Mouse (Mus musculus) intestine, embryonic 14.5 days (tissue): ENCODE measurements around the gene Nck1. TPM values are rescaled to one million over a fixed set of nuclear protein-coding genes. Genes with fewer than 3 reads are reported as not detected.

Experiments used
- ATAC-seq: fragments of 200-750 bp; cut with Nextera tagmentation; replicated peaks from 2 replicates; pipeline ENCODE4 v1.8.0; 2017; ENCODE audit warnings: low read depth, moderate number of reproducible peaks, moderate TSS enrichment, moderate library complexity; ENCODE audit not compliant: low FRiP score, low TSS enrichment
- DNase-seq: peaks from one replicate; pipeline ENCODE4 v3.0.0-alpha.2; 2018; ENCODE audit warnings: low spot score
- H3K27ac ChIP-seq: fragments of 300-500 bp; sonication (generic); 2 replicates; pipeline ENCODE4 v1.5.1; 2014; ENCODE audit warnings: low read depth, mild to moderate bottlenecking, control low read depth
- H3K27me3 ChIP-seq: fragments of 300-500 bp; sonication (generic); replicated peaks from 2 replicates; pipeline ENCODE4 v1.6.1; 2014; ENCODE audit warnings: low read length, control low read depth; ENCODE audit not compliant: control insufficient read depth, insufficient read depth
- H3K36me3 ChIP-seq: fragments of 300-500 bp; sonication (generic); 2 replicates; pipeline ENCODE4 v1.6.1; 2014; ENCODE audit warnings: low read length, control low read depth; ENCODE audit not compliant: control insufficient read depth, insufficient read depth
- H3K4me1 ChIP-seq: fragments of 300-500 bp; sonication (generic); replicated peaks from 2 replicates; pipeline ENCODE4 v1.6.1; 2014; ENCODE audit warnings: low read length, control low read depth, mixed read lengths; ENCODE audit not compliant: control insufficient read depth, insufficient read depth
- H3K4me2 ChIP-seq: fragments of 300-500 bp; sonication (generic); 2 replicates; pipeline ENCODE4 v1.6.1; 2014; ENCODE audit warnings: low read length
- H3K4me3 ChIP-seq: fragments of 300-500 bp; sonication (generic); 2 replicates; pipeline ENCODE4 v1.5.1; 2014; ENCODE audit warnings: low read depth, low read length, control low read depth, mixed read lengths
- H3K9ac ChIP-seq: fragments of 300-500 bp; sonication (generic); 2 replicates; pipeline ENCODE4 v1.6.1; 2014; ENCODE audit warnings: mild to moderate bottlenecking, low read length
- H3K9me3 ChIP-seq: fragments of 300-500 bp; sonication (generic); 2 replicates; pipeline ENCODE4 v1.6.1; 2016; ENCODE audit warnings: low read length, control low read depth; ENCODE audit not compliant: control insufficient read depth
- WGBS: fragments of 180-500 bp; shearing (Covaris S2); extraction: QIAGEN DNeasy Blood & Tissue Kit; methylation state at CpG from one replicate; pipeline ENCODE4 v1.1.7; 2014; 5-methylcytosine and 5-hydroxymethylcytosine counted together
- polyA plus RNA-seq: library from polyadenylated mRNA; unstranded; fragments of >200 nt; fragmentation: Nextera tagmentation; extraction: Ambion mirVana; gene quantifications from 2 replicates; pipeline ENCODE4 v1.2.1, GENCODE M21; 2014

Nck1 gene
- polyA plus RNA-seq, 1 experiment from 2014 or later = 57.2 TPM

DNA sequence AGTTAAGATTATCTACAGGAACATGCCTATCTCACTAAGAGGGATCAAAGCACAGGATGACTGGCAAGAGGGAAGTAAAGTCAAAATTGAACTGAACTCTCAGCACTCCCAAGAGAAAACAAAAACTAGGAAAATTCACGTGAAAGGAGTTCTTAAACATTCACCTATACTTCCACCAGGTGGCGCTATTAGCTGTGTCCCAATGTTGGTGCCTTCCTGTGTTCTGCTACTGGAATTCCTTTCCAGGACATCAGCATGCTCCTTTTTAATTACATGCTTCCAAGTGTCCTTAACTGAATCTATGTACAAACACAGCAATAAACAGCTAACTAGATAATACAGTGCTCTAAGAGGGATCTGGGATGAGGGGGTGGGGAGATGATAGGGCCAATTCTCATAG lies 25.3 kb downstream of the Nck1 start:
- Histone ChIP-seq H3K4me1 (no peaks in the 10 kb centered on the region), H3K27me3 (no peaks in the 10 kb centered on the region), H3K9ac (no peak overlapping the region), H3K36me3 (no peaks in the 10 kb centered on the region), H3K9me3 (no peaks in the 10 kb centered on the region), H3K4me3 (no peak overlapping the region), H3K27ac (no peak overlapping the region), H3K4me2 (no peak overlapping the region)
- DNase-seq = no peak
- 5% methylated on average over 2 of the region's 2 CpGs for WGBS
- ATAC-seq = no peak

DNA sequence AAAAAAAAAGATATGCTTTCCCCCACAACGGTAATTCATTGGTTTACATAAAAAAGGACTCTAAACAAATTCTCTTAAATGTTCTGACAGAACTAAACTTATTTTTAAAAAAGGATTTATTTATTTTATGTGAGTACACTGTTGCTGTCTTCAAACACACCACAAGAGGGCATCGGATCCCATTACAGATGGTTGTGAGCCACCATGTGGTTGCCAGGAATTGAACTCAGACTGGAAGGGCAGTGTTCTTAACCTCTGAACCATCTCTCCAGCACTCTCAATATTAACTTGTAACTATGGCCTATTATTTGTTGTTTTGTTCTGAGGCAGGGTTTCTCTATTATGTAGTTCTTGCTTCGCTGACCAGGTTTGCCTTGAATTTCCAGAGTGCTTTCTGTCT lies 25.9 kb downstream of the Nck1 start:
- Histone ChIP-seq H3K9ac (no peak overlapping the region), H3K4me2 (no peak overlapping the region), H3K4me1 (no peaks in the 10 kb centered on the region), H3K27me3 (no peaks in the 10 kb centered on the region), H3K27ac (no peak overlapping the region), H3K36me3 (no peaks in the 10 kb centered on the region), H3K4me3 (no peak overlapping the region), H3K9me3 (no peaks in the 10 kb centered on the region)
- DNase-seq (no peak), ATAC-seq (no peak)
- WGBS = 98% methylated on average over 3 of the region's 3 CpGs

DNA sequence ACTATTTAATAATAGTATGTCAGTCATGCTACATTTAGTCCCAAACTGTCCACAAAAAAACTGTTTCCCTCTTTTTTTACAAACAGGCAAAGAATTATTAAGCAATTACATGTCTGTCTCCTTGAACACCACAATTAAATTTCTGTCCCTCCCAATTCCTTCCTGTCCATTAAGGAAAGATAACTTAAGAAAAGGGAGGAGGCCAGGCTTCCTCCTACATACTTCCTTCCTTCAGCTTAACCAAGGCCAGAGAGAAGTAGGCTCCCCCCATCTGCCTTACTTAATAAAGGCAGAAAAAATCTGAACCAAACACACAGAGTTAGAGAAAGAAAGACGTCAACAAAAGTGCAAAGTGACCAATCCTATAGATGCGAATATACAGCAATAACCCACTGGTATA lies 38.4 kb downstream of the Nck1 start:
- Histone ChIP-seq H3K36me3 (no peaks in the 10 kb centered on the region), H3K27me3 (no peaks in the 10 kb centered on the region), H3K9me3 (no peaks in the 10 kb centered on the region), H3K27ac (no peak overlapping the region), H3K4me2 (no peak overlapping the region), H3K4me1 (no peaks in the 10 kb centered on the region), H3K4me3 (no peak overlapping the region), H3K9ac (no peak overlapping the region)
- no peak for DNase-seq
- ATAC-seq = no peak
- WGBS = 91% methylated on average over 2 of the region's 2 CpGs

DNA sequence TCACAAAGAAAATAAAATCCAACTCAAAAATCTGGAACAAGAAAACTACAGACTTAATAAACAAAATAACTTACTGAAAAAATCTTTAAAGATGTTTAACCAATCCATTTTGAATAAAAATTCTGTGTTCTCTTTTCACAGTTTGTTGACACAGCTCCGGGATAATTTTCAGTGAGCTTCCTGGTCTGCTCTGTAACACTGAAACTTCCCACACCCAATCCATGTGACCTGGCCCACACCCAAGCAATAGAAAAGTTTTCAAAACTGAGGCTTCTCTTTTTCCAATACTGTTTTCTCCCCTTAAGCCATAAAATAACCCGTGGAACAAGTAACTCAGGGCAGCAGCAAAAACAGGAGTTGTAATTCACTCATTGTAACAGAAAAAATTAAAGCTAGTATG lies 39.3 kb downstream of the Nck1 start:
- no peaks in the 10 kb centered on the region for H3K4me1 ChIP-seq
- no peaks in the 10 kb centered on the region for H3K9me3 ChIP-seq
- H3K4me2 ChIP-seq = peak overlapping the region; percentile 22; the same call in 1 of the 2 replicates
- WGBS = 41% methylated on average over 2 of the region's 2 CpGs
- no peaks in the 10 kb centered on the region for H3K27me3 ChIP-seq
- H3K4me3 ChIP-seq = peak overlapping the region; percentile 15; the same call in 1 of the 2 replicates
- H3K9ac ChIP-seq = no peak overlapping the region
- DNase-seq (no peak), ATAC-seq (no peak)
- no peak overlapping the region for H3K27ac ChIP-seq
- no peaks in the 10 kb centered on the region for H3K36me3 ChIP-seq

DNA sequence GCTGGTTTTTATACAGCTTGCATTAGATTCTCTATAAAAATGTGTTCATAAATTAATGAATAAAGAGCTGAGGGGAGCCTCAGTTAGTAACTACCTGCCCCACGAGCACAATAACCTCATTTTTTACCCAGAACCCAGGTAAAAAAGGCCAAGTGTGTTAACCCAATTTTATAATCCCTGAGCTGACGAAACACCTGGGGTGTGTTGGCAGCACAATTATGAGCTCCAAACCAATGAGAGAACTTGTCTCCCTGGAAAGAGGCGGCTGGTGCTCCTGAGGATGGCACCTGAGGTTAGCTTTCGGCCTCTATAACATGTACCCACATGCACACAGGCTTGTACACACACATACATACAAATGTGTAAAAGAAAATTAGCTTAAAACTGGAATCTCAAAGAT lies 40.4 kb downstream of the Nck1 start:
- no peaks in the 10 kb centered on the region for H3K27me3 ChIP-seq
- no peaks in the 10 kb centered on the region for H3K36me3 ChIP-seq
- H3K9ac ChIP-seq = no peak overlapping the region
- peak overlapping the region; percentile 22; the same call in 1 of the 2 replicates for H3K4me2 ChIP-seq
- no peak overlapping the region for H3K4me3 ChIP-seq
- WGBS = 90% methylated on average over 4 of the region's 4 CpGs
- DNase-seq = no peak
- no peak for ATAC-seq
- no peak overlapping the region for H3K27ac ChIP-seq
- no peaks in the 10 kb centered on the region for H3K4me1 ChIP-seq
- no peaks in the 10 kb centered on the region for H3K9me3 ChIP-seq

- ATAC-seq = no peak
- H3K4me1 ChIP-seq = no peaks in the 10 kb centered on the region
- H3K9ac ChIP-seq = no peak overlapping the region
- no peak overlapping the region for H3K27ac ChIP-seq
- H3K9me3 ChIP-seq = no peaks in the 10 kb centered on the region
- WGBS = 87% methylated on average over 5 of the region's 5 CpGs
- H3K27me3 ChIP-seq = no peaks in the 10 kb centered on the region
- H3K36me3 ChIP-seq = peaks cover 24% of the 10 kb centered on the region; the same call in 1 of the 2 replicates
- no peak overlapping the region for H3K4me3 ChIP-seq
- H3K4me2 ChIP-seq = no peak overlapping the region
- no peak for DNase-seq
Measured at GRCm38 (mm10) chr9:100493611-100494261, 52.2 kb downstream of the Nck1 start.

GRCm38 (mm10) chr9:100491424-100491823 lies 54.5 kb downstream of the Nck1 start:
- ATAC-seq = no peak
- Histone ChIP-seq H3K4me1 (no peaks in the 10 kb centered on the region), H3K27ac (no peak overlapping the region), H3K27me3 (no peaks in the 10 kb centered on the region), H3K4me2 (no peak overlapping the region), H3K36me3 (peaks cover 10% of the 10 kb centered on the region; the same call in 1 of the 2 replicates), H3K4me3 (no peak overlapping the region), H3K9me3 (no peaks in the 10 kb centered on the region), H3K9ac (no peak overlapping the region)
- DNase-seq = no peak
- 79% methylated on average over 1 of the region's 1 CpGs for WGBS

GRCm38 (mm10) chr9:100488969-100489368 lies 57.0 kb downstream of the Nck1 start:
- H3K27ac ChIP-seq = no peak overlapping the region
- H3K4me1 ChIP-seq = no peaks in the 10 kb centered on the region
- no peak for ATAC-seq
- H3K36me3 ChIP-seq = no peaks in the 10 kb centered on the region; the same call in 1 of the 2 replicates
- DNase-seq = no peak
- no peak overlapping the region for H3K9ac ChIP-seq
- no peaks in the 10 kb centered on the region for H3K27me3 ChIP-seq
- H3K4me3 ChIP-seq = no peak overlapping the region
- WGBS = 90% methylated on average over 6 of the region's 6 CpGs
- no peaks in the 10 kb centered on the region for H3K9me3 ChIP-seq
- no peak overlapping the region for H3K4me2 ChIP-seq

DNA sequence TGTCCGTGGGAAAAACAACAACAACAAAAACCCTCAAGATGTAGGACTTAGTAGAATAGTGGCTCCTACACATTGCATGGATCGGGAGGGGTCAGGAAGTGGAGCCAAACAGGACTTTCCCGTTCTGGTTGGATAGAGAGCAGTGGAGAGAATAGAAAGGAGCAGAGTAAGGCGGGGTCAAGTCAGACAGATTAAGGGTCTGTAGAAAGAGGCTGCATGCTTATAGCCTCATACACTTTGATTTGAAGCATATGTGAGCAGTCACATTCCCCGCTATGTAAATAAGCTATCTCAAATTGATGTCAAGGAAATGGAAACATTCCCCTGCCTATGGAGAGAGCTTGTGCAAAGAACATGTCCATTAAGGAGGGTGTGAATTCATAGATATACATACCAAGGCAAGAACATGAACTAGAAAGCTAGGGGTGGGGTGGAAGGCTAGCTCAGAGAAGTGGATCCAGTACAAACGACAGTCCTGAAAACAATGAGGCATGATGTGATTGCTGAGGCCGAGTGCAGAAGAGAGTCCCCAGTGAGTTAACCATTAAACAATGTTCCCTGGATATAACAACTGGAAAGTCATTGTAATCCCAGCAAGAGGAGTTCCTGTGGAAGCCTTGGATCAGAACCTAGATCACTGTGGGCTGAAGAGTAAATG lies 57.7 kb downstream of the Nck1 start:
- no peaks in the 10 kb centered on the region for H3K9me3 ChIP-seq
- WGBS = 62% methylated on average over 7 of the region's 7 CpGs

More for the DNA sequence above, 57.7 kb downstream of the Nck1 start:
- H3K4me3 ChIP-seq = no peak overlapping the region
- no peak overlapping the region for H3K4me2 ChIP-seq
- no peaks in the 10 kb centered on the region for H3K27me3 ChIP-seq
- no peak overlapping the region for H3K9ac ChIP-seq
- DNase-seq = no peak
- no peaks in the 10 kb centered on the region for H3K4me1 ChIP-seq
- ATAC-seq = no peak
- H3K27ac ChIP-seq = no peak overlapping the region
- no peaks in the 10 kb centered on the region; the same call in 1 of the 2 replicates for H3K36me3 ChIP-seq
